Mouse (Mus musculus) layer of hippocampus, postnatal 10 days (tissue): ENCODE measurements around the gene Ifnar1. TPM values are rescaled to one million over a fixed set of nuclear protein-coding genes. Genes with fewer than 3 reads are reported as not detected.
"Not testable (repeated sequence)": the region's sequence is repeated elsewhere in the genome, so short reads cannot be mapped to it uniquely, and the experiment has no call there.

Experiments used
- DNase-seq, 2 experiments: peaks; one replicate each; pipeline ENCODE4 v3.0.0; 2021; ENCODE audit warnings: low spot score in 2 of 2
- long read RNA-seq: library from polyadenylated mRNA; stranded (forward); transcript quantifications from one replicate; pipeline ENCODE4 v2.0.0, GENCODE M21; 2023
- total RNA-seq, 2 experiments: library from RNA; stranded (reverse); gene quantifications; 2 replicates each; pipeline ENCODE4 v1.2.3; 2021

Gene Ifnar1
- total RNA-seq: 10 to 100 TPM; 63.7 to 70.6 TPM
- long read RNA-seq, transcript Ifnar1-201 (11 exons, 3,909 nt): major isoform, 8 of 12 reads
- long read RNA-seq, partial matches to known transcripts: 1 of 12 reads
- long read RNA-seq, other reads (novel, unspliced or antisense): 1 of 12 reads

DNA sequence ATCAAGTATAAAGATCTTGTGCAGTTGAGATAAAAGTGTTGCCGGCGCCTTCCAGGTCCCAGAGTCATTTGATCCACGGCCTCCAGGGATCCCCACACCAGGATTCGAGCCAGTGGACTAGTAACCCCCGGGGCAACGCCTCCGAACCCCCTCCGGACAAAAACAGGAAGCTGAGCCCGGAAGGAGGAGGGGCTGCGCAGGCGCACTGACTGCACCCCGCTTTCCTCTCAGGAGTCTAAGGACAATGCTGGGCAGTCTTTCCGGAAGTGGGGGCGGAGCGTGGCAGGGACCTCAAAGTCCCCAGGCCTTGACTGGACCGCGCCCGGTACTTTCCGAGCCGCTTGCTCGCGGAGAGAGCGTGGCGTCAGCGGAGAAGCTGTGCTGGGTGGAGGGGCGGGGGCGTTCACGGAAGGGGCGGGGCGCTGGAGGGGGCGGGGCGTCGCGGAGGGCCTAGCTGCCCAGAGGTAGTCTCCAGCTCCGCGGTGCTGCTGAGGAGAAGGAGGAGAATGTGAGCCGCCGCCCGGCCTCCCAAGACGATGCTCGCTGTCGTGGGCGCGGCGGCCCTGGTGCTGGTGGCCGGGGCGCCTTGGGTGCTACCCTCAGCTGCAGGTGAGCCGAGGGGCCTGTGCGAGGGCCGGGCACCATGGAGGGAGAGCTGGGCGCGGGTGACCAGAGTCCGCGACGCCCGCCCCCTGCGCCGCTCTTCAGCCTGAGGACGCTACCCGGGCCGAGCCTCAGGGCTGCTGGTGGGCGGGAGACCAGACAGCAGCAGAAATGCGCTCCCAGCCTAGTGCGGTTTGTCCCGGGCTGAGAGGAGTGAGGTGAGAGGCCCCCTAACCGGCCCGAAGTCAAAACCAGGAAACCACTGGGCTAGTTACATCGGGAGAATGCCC lies at the start of gene Ifnar1:
Gene Ifnar1, plus strand, starts transcription at position 431 of the 893 bp plus-strand sequence.
- DNase-seq: peak; percentile 97

DNA sequence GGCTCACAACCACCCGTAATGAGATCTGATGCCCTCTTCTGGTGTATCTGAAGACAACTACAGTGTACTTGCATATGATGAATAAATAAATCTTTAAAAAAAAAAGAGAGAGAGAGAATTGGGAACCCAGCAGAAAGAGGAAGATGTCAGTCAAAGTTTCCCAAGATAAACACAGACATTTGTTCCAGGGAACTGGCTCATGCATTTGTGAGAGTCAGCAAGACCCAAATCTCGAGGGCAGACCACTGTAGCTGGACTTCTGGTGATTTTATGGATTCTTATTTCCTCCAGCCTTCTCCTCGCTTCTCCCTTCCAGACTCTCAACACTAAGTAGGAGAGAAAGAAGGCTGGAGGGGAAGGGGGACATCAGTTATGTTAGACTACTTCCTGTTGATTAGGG lies 47.0 kb upstream of the Ifnar1 start:
- no peak for DNase-seq

DNA sequence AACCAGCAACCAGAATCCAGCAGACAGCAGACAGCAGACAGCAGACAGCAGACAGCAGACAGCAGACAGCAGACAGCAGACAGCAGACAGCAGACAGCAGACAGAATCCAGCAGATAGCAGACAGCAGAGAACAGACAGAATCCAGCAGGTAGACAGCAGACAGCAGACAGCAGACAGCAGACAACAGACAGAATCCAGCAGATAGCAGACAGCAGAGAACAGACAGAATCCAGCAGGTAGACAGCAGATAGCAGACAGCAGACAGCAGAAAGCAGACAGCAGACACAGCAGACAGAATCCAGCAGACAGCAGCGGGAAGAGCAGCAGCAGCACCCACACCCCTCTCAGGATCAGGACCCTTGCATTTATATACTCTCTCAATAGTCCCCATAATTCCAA lies 46.4 kb upstream of the Ifnar1 start:
- not testable (repeated sequence) for DNase-seq

DNA sequence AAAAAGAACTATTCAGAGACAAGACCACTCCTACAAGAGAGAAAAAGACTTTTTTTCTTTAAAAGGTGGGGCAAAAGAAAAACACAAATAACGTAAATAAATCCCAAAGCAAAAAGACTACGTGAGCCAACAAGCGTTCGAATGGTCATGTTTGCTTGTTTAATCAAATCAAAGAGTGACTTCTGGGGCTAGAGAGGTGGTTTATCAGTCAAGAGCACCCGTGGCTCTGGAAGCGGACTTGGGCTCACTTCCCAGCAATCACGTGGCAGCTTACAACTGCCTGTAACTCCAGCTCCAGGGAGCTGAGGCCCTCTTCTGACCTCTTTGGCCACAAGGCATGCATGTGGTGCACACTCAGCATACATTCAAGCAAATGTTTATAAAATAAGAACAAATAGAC lies 43.7 kb upstream of the Ifnar1 start:
- DNase-seq: no peak

DNA sequence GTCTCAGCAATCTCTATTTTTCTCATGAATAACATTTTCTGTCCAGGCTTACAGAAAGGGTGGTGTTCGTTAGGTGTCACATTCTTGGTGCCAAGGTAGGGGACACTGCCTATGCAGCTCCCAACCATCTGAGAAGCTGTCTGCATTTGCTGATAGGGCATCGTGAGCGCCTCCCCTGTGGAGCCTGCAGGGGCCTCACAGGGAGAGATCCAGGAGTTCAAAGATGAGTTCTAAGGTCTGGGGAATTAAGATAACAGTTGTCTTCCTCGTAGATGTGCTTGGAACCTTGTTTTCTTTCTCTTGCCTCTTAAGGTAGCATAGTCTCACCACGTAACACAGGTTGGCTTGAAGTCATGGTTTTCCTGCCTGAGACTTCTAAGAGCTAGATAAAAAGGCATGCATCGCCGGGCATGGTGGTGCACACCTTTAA lies 43.2 kb upstream of the Ifnar1 start:
- DNase-seq: no peak

DNA sequence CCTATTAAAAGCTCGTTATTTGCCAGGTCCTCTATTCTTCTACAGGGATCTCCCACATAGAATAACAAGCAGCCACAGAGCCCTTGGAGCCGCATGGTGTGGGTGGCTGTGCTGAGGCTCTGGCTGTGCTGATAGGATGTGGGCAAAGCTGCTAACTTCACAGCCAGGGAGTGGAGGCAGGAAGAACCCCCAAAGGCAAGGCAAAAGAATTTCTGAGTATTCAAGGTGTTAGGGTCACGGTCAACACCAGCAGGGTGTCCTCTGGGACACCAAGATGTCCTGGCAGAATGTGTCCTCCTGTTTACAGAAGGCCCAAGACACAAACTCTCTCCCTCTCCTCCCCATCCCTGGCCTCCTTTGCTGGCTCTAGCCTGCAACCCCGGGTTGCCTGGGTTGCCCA lies 42.6 kb upstream of the Ifnar1 start:
- no peak for DNase-seq

DNA sequence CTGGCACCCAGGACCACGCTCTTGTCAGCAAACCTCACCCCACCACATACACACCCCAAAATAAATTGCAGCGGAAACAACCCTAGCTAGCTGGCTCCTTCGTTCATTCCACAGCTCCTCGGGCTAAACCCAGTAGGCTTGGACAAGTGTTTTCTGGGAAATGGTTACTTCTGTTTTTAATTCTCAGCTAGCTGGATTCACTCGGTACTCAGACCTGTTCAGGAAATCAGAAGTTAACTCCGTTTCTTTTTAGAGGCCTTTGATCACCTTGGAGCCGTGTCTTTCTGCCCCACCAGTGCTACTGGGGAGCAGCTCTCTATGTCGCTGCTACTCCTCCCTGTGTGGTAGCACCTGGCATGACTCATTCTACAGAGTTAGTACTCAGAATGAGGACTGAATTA lies 41.8 kb upstream of the Ifnar1 start:
- no peak for DNase-seq

DNA sequence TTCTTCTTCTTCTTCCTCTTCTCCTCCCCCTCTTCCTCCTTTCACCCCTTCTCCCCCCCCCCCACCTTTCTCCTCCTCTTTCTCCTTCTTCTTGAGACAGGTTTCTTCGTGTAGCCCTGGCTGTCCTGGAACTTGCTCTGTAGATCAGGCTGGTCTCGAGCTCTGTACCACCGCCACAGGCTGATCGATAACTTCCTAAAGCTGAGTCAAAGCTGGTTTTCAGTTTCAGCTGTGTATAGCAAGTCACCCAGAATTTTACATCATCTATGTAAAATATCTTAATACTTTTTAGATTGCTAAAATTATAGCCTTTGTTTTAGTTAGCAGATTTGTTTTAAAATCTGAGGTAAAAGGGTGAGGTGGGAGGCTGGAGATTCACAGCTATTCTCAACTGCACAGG lies 40.2 kb upstream of the Ifnar1 start:
- no peak for DNase-seq

DNA sequence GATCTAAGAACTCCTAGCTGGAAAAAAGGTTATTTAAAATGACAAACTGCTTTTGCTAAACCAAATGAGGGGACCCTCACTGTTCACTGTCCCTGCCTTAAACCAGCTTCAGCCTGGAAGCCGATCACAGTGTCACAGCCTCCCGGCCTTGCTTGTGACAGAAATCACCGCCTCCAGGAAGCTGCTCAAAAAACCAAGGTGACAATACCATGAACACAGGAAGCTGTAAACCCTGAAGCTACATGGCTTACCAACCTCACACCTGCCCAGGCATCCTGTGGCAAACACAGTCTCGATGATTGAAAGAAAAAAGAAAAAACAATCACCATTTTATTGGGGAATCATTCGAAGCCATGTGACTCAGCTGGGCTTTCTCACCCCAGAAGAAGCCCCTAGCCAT lies 39.5 kb upstream of the Ifnar1 start:
- no peak for DNase-seq

DNA sequence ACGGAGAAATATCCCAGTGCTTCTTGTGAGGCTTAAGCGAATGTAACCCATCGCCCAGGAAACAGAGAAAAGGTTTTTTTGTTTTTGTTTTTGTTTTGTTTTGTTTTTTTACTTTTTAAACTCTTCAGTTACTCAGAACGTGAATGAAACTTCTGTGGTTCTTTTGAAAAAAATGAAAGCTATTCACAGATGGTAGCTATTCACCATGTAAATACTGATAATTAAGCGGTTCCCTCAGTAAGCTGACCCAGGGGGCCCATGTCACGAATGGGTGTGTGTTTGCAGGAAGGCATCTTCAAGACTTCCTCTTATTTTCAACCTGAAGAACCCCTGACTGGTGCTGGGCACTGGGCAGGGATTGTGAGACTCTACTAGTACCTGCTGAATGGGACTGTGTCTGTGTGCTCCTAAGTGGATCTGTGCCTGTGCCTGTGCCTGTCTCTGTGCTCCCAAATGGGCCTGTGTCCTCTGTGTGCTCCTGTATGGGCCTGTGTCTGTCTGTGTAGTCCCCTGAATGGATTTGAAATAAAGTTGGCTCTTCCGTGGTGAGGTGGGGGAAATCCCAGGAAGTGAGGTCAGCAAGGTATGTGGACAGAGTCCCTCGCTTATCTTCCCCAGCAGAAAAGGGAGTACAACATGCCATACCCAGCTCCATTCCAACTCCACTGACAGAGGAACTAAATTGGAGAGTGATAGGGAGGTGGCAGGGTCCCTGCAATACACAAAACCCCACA lies 38.1 kb upstream of the Ifnar1 start:
- no peak for DNase-seq

DNA sequence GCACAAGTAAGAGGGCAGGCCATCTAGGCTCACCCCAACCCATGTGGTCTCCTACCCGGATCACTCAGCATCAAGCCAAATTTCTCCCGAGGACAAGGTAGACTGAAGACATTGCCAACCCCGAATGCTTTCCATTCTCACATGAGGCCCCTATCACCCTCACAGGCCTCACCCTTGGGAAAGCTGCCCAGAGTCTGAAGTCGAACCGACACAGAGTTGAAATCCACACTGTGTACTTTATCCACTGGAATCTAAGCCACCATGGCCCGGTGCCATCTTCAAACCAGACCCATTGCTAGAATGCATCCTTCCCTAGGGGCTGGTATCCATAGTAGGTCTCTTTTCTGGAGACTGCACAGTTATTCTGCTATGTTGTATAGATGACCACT lies 37.5 kb upstream of the Ifnar1 start:
- DNase-seq: no peak

DNA sequence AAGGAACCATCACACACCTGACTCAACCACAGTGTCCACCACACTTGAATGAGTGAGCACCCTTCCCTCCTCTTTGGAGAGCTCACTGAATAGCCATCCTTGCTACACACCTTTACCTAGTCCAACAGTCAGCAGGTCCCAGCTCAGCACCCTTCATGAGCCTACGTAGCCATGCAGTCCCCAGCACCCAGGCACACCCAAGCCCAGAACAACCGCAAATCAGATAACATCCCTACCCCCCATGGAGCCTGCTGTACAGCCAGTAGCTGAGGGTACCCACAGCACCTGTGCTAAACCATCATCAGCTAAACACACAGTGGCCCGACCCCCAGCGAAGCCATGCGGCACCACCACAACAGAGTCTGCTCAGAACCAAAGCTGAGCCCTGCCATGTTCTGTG lies 37.0 kb upstream of the Ifnar1 start:
- no peak for DNase-seq

DNA sequence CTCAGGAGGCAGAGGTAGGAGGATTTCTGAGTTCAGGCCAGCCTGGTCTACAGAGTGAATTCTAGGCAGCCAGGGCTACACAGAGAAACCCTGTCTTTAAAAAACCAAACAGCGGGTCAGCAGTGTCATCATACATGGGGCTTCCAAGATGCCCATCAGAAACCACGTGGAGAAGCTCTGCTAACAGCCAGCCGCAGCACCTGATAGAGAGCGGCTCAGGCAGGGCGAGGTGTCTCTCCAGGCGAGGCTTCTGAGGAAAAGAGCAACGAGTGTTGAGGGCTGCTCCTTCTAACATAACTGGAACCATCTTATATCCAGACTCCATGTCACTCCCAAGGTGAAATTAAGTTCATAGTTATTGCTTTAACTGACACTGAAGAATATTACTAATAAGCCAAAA lies 36.1 kb upstream of the Ifnar1 start:
- no peak for DNase-seq

DNA sequence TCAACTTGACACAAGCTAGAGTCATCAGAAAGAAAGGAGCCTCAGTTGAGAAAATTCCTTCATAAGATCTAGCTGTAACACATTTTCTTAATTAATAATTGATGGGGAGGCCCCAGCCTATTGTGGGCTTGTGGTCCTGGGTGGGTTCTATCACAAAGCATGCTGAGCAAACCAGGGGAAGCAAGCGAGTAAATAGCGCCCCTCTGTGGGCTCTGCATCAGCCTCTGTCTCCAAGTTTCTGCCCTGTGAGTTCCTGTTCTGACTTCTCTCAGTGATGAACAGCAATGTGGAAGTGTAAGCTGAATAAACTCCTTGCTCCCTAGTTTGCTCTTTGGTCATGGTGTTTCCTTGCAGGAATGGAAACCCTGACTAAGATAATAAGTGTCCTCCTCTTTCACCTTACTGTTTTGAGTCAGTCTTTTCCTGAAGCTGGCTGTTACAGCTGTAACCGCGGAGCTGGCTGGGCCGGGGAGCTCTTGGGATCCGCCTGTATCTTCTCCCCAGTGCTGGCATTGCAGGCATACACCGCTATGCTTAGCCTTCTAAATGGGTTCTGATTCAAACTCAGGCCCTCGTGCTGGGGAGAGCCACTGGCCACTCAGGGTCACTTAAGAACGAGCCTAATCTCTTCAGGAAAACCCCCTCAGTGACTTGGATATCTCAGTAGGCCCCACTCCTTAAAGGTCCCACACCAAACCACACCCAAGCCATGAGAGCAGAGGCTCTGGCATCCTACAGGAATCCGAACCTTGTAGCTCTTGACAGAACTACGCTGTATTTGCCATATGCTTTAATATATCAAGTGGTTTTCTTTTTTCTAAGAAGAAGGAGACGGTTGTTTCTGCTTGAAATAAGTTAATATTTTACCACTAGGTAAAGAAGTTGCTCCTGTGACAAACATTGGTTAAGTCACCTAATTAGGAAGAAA lies 34.6 kb upstream of the Ifnar1 start:
- DNase-seq: no peak

DNA sequence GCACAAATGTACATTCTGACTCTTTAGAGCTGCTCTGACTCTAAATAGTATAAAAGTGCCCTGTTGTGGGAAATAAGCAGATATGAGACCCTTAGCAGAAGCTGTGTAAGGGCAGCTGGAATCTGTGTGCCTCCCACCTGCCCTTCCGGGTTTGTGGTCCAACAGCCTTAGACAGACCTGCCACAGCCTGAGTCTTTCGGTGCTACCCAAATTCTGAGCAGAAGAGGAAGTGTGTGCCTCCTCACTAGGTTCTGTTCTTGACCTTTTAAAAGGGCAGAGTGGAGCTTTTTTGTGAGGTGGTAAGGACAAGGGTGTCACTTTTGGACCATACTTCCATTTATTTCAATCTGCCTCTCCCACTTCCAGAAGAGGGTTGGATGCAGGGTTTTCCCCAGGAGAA lies 33.1 kb upstream of the Ifnar1 start:
- no peak for DNase-seq

DNA sequence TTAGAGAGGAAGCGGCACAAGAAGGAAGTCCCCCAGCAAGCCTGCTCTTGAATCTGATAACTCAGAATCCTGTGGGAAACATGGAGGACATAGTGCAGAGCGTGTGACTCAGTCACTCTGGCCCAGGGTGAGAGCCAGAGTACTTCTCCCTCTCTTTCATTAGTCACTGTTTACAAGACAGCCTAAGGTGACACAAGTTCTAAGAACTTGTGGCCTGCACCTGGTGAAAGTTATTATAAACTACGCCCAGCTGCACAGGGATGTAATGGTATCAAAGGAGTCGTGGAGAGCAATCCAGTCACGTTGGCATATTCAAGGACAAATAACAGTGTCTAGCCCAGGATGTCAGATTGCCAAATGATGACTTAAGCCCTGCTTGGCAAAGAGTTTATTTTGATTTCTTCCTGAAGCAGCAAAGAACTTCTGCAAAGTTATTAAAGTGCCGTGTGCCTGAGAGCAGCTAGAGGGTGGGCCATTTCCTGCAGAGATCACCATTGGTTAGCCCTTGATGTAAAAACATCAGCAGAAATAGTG lies 32.6 kb upstream of the Ifnar1 start:
- DNase-seq: no peak

DNA sequence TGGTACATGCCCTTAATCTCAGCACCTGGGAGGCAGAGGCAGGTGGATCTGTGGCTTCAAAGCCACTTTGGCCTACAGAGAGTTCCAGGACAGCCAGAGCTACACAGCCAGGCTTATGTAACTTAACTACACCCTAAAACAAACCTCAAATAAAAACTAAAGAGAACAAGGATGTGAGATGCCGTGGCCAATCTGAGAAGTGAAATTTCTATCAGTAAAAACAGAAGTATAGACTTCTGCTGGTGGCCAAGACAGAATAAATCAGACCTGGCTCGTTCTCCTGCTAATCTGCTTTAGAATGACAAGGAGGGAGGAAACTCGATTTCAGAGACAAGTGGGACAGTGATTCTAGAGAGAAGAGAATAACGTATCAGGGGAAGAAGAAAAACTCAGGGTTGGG lies 29.2 kb upstream of the Ifnar1 start:
- DNase-seq: no peak

DNA sequence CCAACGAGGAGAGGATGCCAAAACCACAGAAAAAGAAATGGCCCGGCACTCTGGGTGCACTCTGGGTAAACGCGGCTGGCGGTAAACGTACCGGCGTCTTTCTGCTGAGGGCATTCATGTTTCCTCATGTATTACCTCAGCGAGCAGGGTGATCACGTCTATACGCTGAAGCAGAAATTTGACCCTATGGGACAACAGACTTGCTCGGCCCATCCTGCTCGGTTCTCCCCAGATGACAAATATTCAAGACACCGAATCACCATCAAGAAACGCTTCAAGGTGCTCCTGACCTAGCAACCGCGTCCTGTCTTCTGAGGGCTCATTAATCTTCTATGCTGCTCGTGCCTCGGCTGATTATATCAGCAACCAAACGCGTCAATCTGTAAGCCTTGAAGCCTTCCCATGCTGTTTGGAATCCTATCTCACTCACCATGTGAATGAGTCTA lies 26.7 kb upstream of the Ifnar1 start:
- DNase-seq: no peak

DNA sequence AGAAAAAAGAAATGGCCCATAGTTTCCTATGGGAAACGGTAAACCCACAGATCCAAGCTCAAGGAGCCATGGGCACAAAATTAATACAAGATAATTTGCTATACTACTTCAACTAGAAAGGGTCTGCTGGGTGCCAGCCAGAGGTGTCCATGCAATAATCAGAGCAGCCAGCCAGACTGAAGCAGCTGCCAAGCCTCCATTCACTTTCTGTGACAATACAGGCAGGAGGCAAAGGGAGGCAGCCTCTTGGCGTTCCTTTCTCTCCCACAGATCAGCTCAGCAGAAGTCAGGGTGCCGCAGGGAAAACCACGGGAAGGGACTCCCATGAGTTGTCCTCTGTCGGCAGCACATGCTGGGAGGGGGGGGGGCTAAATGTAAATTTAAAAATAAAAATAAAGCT lies 26.1 kb upstream of the Ifnar1 start:
- DNase-seq: peak in 1 of 2 experiments; percentile 30

DNA sequence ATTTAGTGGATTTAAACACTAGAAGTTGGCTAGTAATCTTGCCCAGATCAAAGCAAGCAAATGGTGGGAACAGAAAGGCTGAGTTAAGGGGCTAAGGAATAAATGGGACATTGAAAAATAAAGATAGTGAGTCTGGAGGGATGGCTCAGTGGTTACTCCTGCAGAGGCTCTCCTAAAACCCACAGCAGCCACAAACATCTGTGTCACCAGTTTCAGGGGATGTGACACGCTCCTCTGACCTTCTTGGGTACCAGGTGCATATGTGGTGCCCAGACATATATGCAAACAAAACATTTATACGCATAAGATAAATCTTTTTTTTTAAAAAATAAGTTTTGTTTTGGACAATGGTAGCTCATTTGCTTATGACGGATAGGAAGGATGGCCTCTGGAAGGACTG lies 25.6 kb upstream of the Ifnar1 start:
- no peak for DNase-seq

DNA sequence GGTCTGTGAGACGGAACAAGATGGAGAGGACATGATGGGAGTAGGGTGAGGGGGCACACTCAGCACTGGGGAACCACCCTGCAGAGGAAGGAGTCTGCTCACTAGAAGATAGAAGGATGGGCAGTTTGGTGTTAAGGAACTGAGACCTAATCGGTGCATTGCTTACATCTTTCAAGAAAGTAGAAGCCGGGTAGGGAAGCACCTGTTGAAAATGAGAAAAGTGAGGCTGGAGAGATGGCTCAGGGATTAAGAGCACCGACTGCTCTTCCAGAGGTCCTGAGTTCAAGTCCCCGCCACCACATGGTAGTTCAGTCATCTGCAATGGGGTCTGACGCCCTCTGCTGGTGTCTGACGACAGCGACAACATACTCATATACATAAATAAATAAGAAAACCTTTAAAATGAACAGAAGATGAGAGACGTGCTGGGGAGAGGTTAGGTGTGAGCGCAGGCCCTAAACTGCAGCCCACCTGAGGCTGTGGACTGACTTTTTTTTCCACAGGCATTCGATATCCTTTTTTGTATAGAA lies 25.1 kb upstream of the Ifnar1 start:
- no peak for DNase-seq
